Mouse (Mus musculus) urinary bladder, postnatal 14 days (tissue): ENCODE results near the gene Ccdc146.

Source experiments
- DNase-seq: peaks from one replicate; pipeline ENCODE4 v3.0.0; 2021; ENCODE audit warnings: low spot score

Gene Ccdc146

DNA sequence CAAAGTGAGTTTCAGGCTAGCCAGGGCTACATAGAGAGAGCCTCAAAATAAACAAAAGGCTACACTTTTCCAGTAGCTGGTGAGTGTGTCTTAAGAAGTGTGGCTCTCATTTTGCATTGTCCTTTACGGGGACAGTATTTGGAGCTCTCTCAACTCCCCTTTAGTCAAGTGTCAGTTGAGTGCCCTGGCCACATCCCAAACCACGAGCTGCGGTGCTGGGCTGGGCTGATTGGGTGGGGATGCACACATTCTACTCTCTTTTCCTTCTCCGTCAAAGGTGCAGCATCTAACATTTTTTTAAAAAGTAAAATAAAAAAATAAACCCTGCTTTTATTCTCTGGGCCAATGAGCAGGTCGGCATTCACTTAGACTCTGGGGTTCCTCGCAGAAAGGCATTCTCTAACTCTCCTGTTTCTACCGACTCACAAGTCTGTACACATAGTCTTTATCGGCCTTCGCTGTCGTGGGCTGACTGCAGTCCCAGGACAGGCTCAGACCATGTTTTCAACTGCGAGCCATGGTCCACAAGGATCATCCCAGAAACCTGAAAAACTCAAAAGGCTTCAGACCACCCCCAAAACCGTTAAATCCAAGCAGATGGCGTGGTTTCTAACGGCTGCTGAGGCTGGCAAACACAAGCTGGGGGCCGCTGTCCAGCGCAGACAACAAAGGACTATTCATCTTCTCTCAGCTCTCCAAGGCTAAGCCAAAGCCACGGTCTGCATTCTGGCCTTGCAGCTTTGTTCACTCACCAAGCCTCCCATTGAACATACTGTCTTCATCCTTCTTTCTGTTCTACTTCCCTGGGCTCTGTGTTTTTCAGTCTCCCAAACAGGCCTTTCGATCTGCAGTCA is 161.0 kb downstream of the Ccdc146 start:
- no peak for DNase-seq

GRCm38 (mm10) chr5:21261202-21261844 is 163.2 kb downstream of the Ccdc146 start:
- no peak for DNase-seq

GRCm38 (mm10) chr5:21260746-21261145 is 163.7 kb downstream of the Ccdc146 start:
- DNase-seq: no peak

DNA sequence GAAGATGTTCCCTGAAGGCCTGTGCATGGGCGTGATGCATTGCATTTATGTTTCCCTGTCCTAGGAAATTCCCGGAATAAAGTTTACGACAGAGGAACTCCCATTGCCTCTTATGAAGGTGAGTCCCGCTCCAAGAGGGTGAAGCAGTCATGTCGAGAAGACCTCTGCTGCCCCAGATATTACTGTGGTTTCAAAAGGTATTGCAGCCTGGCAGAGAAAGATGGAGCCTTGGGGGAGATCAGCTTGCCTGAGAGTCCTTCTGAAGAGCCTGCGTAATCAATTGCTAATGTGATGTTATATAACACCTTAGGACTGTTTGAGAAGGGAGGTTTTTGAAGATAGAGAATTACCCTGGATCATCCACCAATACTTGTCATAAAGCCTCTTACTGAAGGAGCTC is 166.7 kb downstream of the Ccdc146 start:
- DNase-seq: no peak

- DNase-seq: no peak
These were observed 167.4 kb downstream of the Ccdc146 start for GRCm38 (mm10) chr5:21257126-21257525.

DNA sequence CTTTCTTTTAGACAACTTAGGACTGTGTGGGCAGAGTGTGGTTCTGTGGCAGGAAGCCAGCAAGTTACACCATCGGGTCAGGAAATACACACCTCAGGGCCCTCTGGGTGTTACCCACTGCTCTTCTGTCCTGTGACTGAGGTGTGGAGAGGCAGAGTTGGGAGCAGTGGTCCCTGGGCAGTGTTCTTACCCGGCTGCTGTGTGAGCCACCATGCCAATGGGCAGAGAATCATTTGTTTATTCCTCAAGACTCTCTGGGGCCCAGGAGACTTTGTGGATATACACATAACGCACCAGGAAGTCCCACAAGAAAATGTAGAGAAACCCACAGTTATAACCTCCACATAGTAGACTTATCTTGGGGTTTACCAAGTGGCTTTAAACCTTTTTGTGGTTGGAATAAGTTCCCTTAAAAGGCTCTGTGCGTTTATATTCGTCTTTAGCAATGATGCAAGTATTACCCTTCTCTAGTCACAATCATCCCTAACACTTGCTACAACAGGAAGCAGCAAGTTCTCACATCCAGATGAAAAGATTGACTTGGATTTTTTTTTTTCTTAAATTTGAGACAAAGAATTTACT is 168.8 kb downstream of the Ccdc146 start:
- no peak for DNase-seq

DNA sequence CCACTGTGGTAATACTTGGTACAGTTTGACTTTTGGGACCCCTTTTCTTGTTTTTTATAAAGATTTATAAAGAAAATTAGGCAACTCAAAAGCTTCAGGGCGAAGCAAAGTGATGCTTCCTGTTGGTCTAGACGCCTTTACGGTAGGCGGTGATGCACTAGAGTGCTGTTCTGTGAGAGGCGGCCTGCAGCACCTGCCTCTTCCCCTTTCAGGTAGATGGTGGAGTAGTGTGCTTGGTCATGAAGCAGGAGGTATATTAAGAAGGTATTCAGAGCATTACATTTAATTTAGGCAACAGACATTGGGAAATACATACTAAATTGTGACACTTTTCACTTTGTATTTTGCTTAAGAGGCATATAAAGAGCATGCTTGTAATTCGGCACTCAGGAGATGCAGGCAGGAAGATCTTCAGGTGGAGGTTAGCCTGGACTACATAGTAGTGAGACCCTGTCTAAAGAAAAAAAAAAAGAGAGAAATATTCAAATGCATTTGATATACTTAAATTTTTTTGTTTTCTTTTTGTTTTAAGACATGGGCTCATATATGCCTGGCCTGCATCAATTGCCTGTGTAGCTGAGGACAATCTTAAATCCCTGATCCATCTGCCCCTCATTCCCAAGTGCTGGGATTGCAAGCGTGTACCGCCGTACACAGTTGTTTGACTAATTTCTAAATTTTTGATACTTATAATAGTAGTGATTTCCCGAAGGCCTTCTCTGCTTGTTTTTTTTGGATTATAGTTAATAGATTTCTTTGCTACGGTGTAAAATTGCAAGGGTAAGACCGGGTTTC is 169.5 kb downstream of the Ccdc146 start:
- no peak for DNase-seq

DNA sequence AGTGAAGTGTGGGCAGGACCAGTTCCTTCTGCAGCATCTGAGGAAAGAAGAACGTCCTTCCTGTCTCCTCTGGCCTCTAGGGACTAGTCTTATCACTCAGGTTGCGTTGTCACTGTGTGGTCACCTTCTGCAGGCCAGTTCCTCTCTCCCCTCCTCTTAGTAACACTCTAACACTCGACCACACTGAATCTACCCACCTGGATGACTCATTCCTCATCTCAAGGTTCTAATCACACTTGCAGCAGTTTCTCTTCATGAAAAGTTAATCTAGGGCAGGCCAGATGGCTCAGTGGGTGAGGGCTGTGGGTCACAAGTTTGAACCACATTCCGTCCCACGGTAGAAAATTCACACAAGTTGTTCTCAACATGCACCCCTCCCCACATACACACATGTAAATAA is 175.6 kb downstream of the Ccdc146 start:
- no peak for DNase-seq

GRCm38 (mm10) chr5:21247916-21248315 is 176.6 kb downstream of the Ccdc146 start:
- no peak for DNase-seq

DNA sequence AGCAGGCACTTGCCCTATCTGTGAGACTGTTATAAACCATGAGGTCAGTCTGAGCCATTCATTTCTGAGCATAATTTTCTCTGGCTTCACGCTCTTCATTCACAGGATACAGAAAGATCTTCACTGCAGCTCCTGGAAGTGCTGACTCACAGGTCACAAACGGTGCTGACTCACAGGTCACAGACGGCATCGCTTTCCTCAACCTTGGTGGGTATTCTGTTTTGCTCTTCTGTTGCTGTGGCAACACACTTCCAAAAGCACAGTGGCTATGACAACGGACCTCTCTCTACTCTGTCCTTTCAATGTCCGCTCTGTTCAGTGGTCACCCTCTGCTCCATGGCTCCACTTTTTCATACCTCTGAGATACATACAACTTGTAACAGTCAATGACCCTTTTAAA is 177.7 kb downstream of the Ccdc146 start:
- DNase-seq: no peak

GRCm38 (mm10) chr5:21245241-21245640 is 179.2 kb downstream of the Ccdc146 start:
- DNase-seq: no peak

GRCm38 (mm10) chr5:21244575-21244974 is 179.9 kb downstream of the Ccdc146 start:
- no peak for DNase-seq
